Mouse (Mus musculus): ENCODE measurements at regions not wholly inside any gene's neighbourhood (a gene's known extent, or its start where the extent isn't known, plus 50 kb on each side); places are given as distances from the start of the nearest gene placed in this dataset.

GRCm38 (mm10) chr14:24870246-24870645, 383.3 kb downstream of the Rps24 start:
- no peak for TF ChIP-seq CTCF (IDR thresholded peaks at IDR 0.05; ENCODE audit: low read depth)
- TF ChIP-seq EP300 (IDR thresholded peaks at IDR 0.05; ENCODE audit: low read depth): no peak
